ENCODE assay signal across 8 mouse cellular contexts in genomic region chr11:116851576-116852290, GRCm38 (mm10). TPM values are rescaled to one million over a fixed set of nuclear protein-coding genes. Genes with fewer than 3 reads are reported as not detected.
DNase-seq lines count a peak whose midpoint lies in the region; ATAC-seq and TF ChIP-seq lines count a peak whose summit lies in the region.

No protein-coding gene starts in this region.

- peaks cover 33% of the 10 kb centered on the region for H3K36me3 ChIP-seq in liver, adult 2 months (ENCODE audit: control insufficient read depth, insufficient read depth, low read length)
- H3K36me3 ChIP-seq in hindbrain, embryonic 10.5 days = peaks cover 56% of the 10 kb centered on the region
- H3K36me3 ChIP-seq in liver, embryonic 14.5 days (replicated peaks; ENCODE audit: control insufficient read depth, insufficient read depth, low read depth) = peaks cover 48% of the 10 kb centered on the region

- peak overlapping the region; percentile 98 for H3K9ac ChIP-seq in liver, adult 2 months (ENCODE audit: low read depth, low read length)
- H3K9ac ChIP-seq in liver, embryonic 14.5 days (replicated peaks) = peak overlapping the region; percentile 96

- WGBS in liver, adult 2 months = under 1% methylated on average over 29 of the region's 29 CpGs
- WGBS in hindbrain, embryonic 10.5 days = under 1% methylated on average over 29 of the region's 29 CpGs
- under 1% methylated on average over 29 of the region's 29 CpGs for WGBS in liver, embryonic 14.5 days (ENCODE audit: insufficient replicate concordance)

- H3K4me2 ChIP-seq in liver, embryonic 14.5 days (ENCODE audit: low read depth) = peak overlapping the region; percentile 93

- no peak for TF ChIP-seq CTCF in liver, adult 2 months (IDR thresholded peaks at IDR 0.05; ENCODE audit: low read depth, low read length)
- TF ChIP-seq CTCF in liver, embryonic 14.5 days (IDR thresholded peaks at IDR 0.05; ENCODE audit: low read depth) = no peak

- H3K27me3 ChIP-seq in liver, adult 2 months (ENCODE audit: control insufficient read depth, insufficient read depth, low read length) = no peaks in the 10 kb centered on the region
- no peaks in the 10 kb centered on the region for H3K27me3 ChIP-seq in hindbrain, embryonic 10.5 days (ENCODE audit: insufficient read depth, poor library complexity, severe bottlenecking)
- H3K27me3 ChIP-seq in liver, embryonic 14.5 days (ENCODE audit: control insufficient read depth, insufficient read depth, low read length) = no peaks in the 10 kb centered on the region

- H3K4me1 ChIP-seq in liver, adult 2 months (ENCODE audit: control insufficient read depth, insufficient read depth, low read length) = peaks cover 11% of the 10 kb centered on the region
- H3K4me1 ChIP-seq in hindbrain, embryonic 10.5 days (replicated peaks) = peaks cover 28% of the 10 kb centered on the region
- H3K4me1 ChIP-seq in liver, embryonic 14.5 days (replicated peaks; ENCODE audit: control insufficient read depth in 2 of 2, insufficient read depth in 2 of 2, low read length in 1 of 2) = peaks cover 8 to 9% of the 10 kb centered on the region in 2 experiments; a peak in 3 of 4 replicates

- H3K4me3 ChIP-seq in liver, adult 2 months (ENCODE audit: insufficient read depth, low read depth, low read length) = peak overlapping the region; percentile 96
- H3K4me3 ChIP-seq in hindbrain, embryonic 10.5 days = peak overlapping the region; percentile 89
- H3K4me3 ChIP-seq in liver, embryonic 14.5 days (ENCODE audit: insufficient read depth in 1 of 2, low read depth in 2 of 2, low read length in 2 of 2) = peak overlapping the region; percentile 70 to 72

- peaks cover 16% of the 10 kb centered on the region for H3K79me2 ChIP-seq in liver, adult 2 months (ENCODE audit: control insufficient read depth, insufficient read depth, low read length)

- TF ChIP-seq EP300 in liver, embryonic 14.5 days (IDR thresholded peaks at IDR 0.05; ENCODE audit: low read depth) = no peak

- H3K27ac ChIP-seq in liver, adult 2 months (replicated peaks; ENCODE audit: insufficient read depth, low read depth, low read length) = peak overlapping the region; percentile 96
- peak overlapping the region; percentile 99 for H3K27ac ChIP-seq in hindbrain, embryonic 10.5 days
- H3K27ac ChIP-seq in liver, embryonic 14.5 days = peak overlapping the region; percentile 82

- no peak for TF ChIP-seq POLR2A in liver, adult 2 months (IDR thresholded peaks at IDR 0.05; ENCODE audit: extremely low read depth, insufficient read depth, low read length)

- no peak for ATAC-seq in liver, embryonic 14.5 days (ENCODE audit: insufficient read depth)

- no peaks in the 10 kb centered on the region for H3K9me3 ChIP-seq in hindbrain, embryonic 10.5 days
- H3K9me3 ChIP-seq in liver, embryonic 14.5 days (ENCODE audit: control insufficient read depth, low read length) = no peaks in the 10 kb centered on the region

- peak; percentile 65 for DNase-seq in liver, adult 2 months (ENCODE audit: extremely low read depth, low read depth, low spot score)
- DNase-seq in liver = no peak
- peak; percentile 29 for DNase-seq in brain, adult 2 months (ENCODE audit: low read depth, low spot score)
- DNase-seq in hindbrain, embryonic 10.5 days (ENCODE audit: low spot score) = no peak
- no peak for DNase-seq in liver, embryonic 14.5 days (ENCODE audit: low read depth in 3 of 3, low spot score in 3 of 3)
- DNase-seq in left cerebral cortex, adult 11 months (ENCODE audit: low spot score) = no peak
- no peak for DNase-seq in thymus, postnatal 10 days (ENCODE audit: low spot score in 2 of 2)
- no peak for DNase-seq in frontal cortex, adult 2 months (ENCODE audit: extremely low spot score in 1 of 2, low spot score in 1 of 2)

RNA-seq across cellular contexts. Expression of gene Mfsd11, which starts 0.5 kb away (rescaled TPM):
- total RNA-seq in liver, adult 2 months (2014; rRNA removed) = 5.1 and 9.1 TPM in 2 replicates
- 11.9 and 16.6 TPM in 2 replicates for polyA plus RNA-seq in liver, adult 2 months (2012; rRNA removed)
- 25.6 and 27.5 TPM in 2 replicates for polyA plus RNA-seq in hindbrain, embryonic 10.5 days (2016; fragmentation: Nextera tagmentation; extraction: Ambion mirVana)
- 5.3 and 5.6 TPM in 2 replicates for polyA plus RNA-seq in liver, embryonic 14.5 days (2012; rRNA removed)
- polyA plus RNA-seq in liver, embryonic 14.5 days (2014; fragmentation: Nextera tagmentation; extraction: Ambion mirVana) = 7.4 and 10.2 TPM in 2 replicates
- 37.9 and 41.2 TPM in 2 replicates for polyA plus RNA-seq in frontal cortex, adult 2 months (2012; rRNA removed)

RNA-seq across cellular contexts. Expression of gene Srsf2, which starts 1.2 kb away (rescaled TPM):
- 50.6 and 60.3 TPM in 2 replicates for total RNA-seq in liver, adult 2 months (2014; rRNA removed)
- polyA plus RNA-seq in liver, adult 2 months (2012; rRNA removed) = 206 and 250 TPM in 2 replicates
- polyA plus RNA-seq in hindbrain, embryonic 10.5 days (2016; fragmentation: Nextera tagmentation; extraction: Ambion mirVana) = 818 and 839 TPM in 2 replicates
- 231 and 334 TPM in 2 replicates for polyA plus RNA-seq in liver, embryonic 14.5 days (2012; rRNA removed)
- polyA plus RNA-seq in liver, embryonic 14.5 days (2014; fragmentation: Nextera tagmentation; extraction: Ambion mirVana) = 426 and 459 TPM in 2 replicates
- 324 and 333 TPM in 2 replicates for polyA plus RNA-seq in frontal cortex, adult 2 months (2012; rRNA removed)

RNA-seq across cellular contexts. Expression of gene Jmjd6, which starts 8.5 kb away (rescaled TPM):
- 17.8 and 18.2 TPM in 2 replicates for total RNA-seq in liver, adult 2 months (2014; rRNA removed)
- polyA plus RNA-seq in liver, adult 2 months (2012; rRNA removed) = 12.2 and 12.3 TPM in 2 replicates
- 93.4 and 96.9 TPM in 2 replicates for polyA plus RNA-seq in hindbrain, embryonic 10.5 days (2016; fragmentation: Nextera tagmentation; extraction: Ambion mirVana)
- polyA plus RNA-seq in liver, embryonic 14.5 days (2012; rRNA removed) = 10.7 and 14.8 TPM in 2 replicates
- 22.4 and 24.7 TPM in 2 replicates for polyA plus RNA-seq in liver, embryonic 14.5 days (2014; fragmentation: Nextera tagmentation; extraction: Ambion mirVana)
- polyA plus RNA-seq in frontal cortex, adult 2 months (2012; rRNA removed) = 24.4 and 25.0 TPM in 2 replicates

RNA-seq across cellular contexts. Expression of gene Mettl23, which starts 8.7 kb away (rescaled TPM):
- 31.7 and 31.9 TPM in 2 replicates for total RNA-seq in liver, adult 2 months (2014; rRNA removed)
- 21.0 and 30.7 TPM in 2 replicates for polyA plus RNA-seq in liver, adult 2 months (2012; rRNA removed)
- polyA plus RNA-seq in hindbrain, embryonic 10.5 days (2016; fragmentation: Nextera tagmentation; extraction: Ambion mirVana) = 61.4 and 62.3 TPM in 2 replicates
- 12.9 and 17.5 TPM in 2 replicates for polyA plus RNA-seq in liver, embryonic 14.5 days (2012; rRNA removed)
- 37.1 and 41.0 TPM in 2 replicates for polyA plus RNA-seq in liver, embryonic 14.5 days (2014; fragmentation: Nextera tagmentation; extraction: Ambion mirVana)
- 36.6 and 39.8 TPM in 2 replicates for polyA plus RNA-seq in frontal cortex, adult 2 months (2012; rRNA removed)

RNA-seq across cellular contexts. Expression of gene Mxra7, which starts 23.9 kb away (rescaled TPM):
- total RNA-seq in liver, adult 2 months (2014; rRNA removed) = 1.4 and 1.7 TPM in 2 replicates
- polyA plus RNA-seq in liver, adult 2 months (2012; rRNA removed) = 3.2 and 3.4 TPM in 2 replicates
- 30.6 and 71.7 TPM in 2 replicates for polyA plus RNA-seq in hindbrain, embryonic 10.5 days (2016; fragmentation: Nextera tagmentation; extraction: Ambion mirVana)
- 0.71 and 1.3 TPM in 2 replicates for polyA plus RNA-seq in liver, embryonic 14.5 days (2012; rRNA removed)
- 1.1 TPM in 2 replicates for polyA plus RNA-seq in liver, embryonic 14.5 days (2014; fragmentation: Nextera tagmentation; extraction: Ambion mirVana)
- polyA plus RNA-seq in frontal cortex, adult 2 months (2012; rRNA removed) = 13.1 and 16.8 TPM in 2 replicates

Comparison
In these comparisons a context has a peak if more than half of its experiments do, and no peak if none do; other contexts are left out.
1. DNase-seq: peak in liver, adult 2 months (single experiment) and brain, adult 2 months (single experiment); none in liver (single experiment), hindbrain, embryonic 10.5 days (single experiment), liver, embryonic 14.5 days (0 of 3), left cerebral cortex, adult 11 months (single experiment), thymus, postnatal 10 days (0 of 2) and frontal cortex, adult 2 months (0 of 2).
2. Peak in every context shown above with its lines, with median percentiles within 50 percentile points of each other: H3K27ac ChIP-seq and H3K4me3 ChIP-seq.